Mouse (Mus musculus) spleen, embryonic (tissue): ENCODE results near the gene Myh7b.

ENCODE experiments used
- CTCF ChIA-PET: fragments of 350-600 bp; sonication (Branson Sonifier 250); formaldehyde crosslinking; loops from one replicate; lab custom pipeline; 2022; lab: Charles Lee

The Myh7b gene

GRCm38 (mm10) chr2:155633121-155633520 lies 22.1 kb downstream of the Myh7b start:
- CTCF ChIA-PET, result no interaction called here

GRCm38 (mm10) chr2:155633731-155634130 lies 22.7 kb downstream of the Myh7b start:
- CTCF ChIA-PET, result interaction anchor here (0.7 kb wide), 1 partner anchor 120 kb away, joined by 3 read pairs; no protein-coding TSS in a partner anchor

DNA sequence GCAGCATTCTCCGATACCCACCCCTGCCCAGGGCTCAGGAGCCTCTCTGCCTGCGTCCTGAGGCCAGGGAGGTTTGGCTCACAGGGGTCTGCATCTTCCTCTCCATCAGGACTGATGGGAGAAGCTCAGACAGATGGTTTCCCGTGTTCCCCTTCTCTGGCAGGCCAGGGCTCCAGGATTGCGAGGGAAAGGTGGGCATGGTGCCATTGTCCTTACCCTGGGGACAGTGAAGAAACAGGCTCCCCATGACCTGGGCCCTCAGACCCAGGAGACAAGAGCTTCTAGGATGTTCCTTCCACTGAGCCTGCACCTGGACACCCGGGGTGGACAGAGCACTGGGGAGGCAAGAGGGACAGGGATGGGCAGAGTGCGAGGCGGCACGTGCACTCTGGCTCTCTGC lies 23.6 kb downstream of the Myh7b start:
- CTCF ChIA-PET, result interaction anchor here (0.7 kb wide), 1 partner anchor 121 kb away, joined by 3 read pairs; no protein-coding TSS in a partner anchor

DNA sequence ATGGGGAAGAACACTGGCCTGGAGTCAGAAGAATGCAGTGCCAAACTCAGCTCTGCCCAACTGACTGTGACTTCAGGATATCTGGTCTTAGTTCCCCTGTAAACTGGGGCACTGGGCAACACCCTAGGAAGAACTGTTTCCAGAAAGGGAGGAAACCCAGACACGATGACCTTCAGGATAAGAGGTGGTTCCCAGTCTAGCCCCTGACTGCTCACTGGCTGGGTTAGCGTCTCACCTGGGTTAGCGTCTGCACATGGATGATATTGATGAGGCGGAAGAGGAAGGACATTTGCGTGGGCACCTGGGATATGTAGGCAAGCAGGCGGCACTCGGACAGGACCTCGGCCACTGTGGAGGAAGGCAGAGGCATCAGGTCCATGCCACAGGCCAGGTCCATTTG lies 24.9 kb downstream of the Myh7b start:
- CTCF ChIA-PET, result no interaction called here

GRCm38 (mm10) chr2:155636881-155637280 lies 25.9 kb downstream of the Myh7b start:
- CTCF ChIA-PET, result no interaction called here

DNA sequence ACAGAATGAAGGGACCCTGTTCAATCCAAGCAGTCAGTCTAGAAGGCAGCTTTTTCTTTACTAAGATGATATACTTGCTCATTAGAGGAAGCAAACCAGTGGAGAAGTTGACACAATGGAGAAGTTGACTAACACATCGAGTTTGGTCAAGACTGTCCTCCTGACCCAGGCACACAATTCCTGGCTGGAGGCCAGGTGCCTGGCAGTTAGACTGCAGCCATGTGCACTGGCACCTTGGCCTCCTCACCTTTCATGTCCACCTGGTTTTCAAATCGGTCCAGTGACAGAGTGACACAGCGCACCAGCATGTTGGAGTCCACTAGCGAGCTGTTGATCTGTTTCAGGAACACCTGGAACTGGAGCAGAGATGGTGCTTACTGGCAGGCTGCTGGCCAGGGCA lies 26.4 kb downstream of the Myh7b start:
- CTCF ChIA-PET, result no interaction called here

DNA sequence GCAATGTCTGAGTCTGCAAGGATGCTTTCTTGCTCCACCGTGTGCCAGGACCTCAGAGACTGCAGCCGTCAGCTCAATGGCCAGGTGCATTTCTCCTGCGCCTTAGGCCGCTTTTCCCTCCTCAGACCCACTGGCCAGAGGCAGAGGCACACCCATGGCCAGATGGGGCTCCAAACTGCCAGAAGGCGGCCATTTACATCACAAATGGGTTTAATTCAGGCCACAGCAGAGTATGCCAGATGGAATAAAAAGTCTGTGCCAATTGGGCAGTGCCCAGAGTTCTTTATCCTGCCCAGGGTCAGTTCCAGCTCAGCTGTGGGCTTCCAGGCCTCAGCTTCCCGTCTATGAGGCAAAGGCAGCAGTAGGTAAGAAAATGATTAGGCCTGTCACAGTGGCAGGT lies 29.6 kb downstream of the Myh7b start:
- CTCF ChIA-PET, result no interaction called here

- CTCF ChIA-PET, result no interaction called here
Measured at GRCm38 (mm10) chr2:155641540-155642472, 30.8 kb downstream of the Myh7b start.

DNA sequence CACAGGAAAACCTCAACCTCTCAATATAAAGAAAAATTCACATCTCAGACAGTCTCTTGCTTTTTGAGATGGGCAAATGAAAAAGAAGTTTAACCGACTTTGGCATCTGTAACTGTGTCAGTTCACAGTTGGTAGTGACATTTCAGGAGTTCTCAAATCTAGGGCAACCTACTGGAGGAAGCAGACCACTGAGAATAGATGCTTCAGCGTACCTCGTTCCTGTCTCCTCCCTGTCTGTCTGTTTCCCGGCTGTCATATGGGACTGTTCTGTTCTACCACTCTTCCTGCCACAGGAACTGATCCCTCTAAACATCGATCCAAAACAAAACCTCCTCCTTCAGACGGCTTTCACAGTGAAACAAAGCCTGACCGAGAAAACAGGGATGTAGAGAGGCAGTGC lies 34.7 kb downstream of the Myh7b start:
- CTCF ChIA-PET, result no interaction called here

DNA sequence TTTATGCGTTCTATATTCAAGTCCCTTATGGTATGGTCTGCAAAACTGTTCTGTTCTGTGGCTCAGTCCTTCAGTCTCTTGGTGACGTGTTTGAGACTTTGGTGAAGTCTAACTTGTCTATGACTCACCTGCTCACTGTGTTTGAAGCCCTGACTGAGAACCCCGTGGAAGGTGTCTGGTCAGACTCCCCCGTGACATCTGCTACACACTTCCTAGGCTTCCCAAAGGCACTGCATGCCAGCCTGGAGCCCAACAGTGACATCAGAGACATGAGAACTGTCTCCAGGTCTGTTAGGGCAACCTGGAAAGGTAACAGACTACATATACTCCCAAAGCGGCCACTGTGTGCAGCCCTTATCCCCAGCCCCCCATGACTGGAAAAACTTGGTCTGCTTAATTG lies 41.6 kb downstream of the Myh7b start:
- CTCF ChIA-PET, result no interaction called here

- CTCF ChIA-PET, result interaction anchor here (0.7 kb wide), 1 partner anchor 10 kb away, joined by 9 read pairs; no protein-coding TSS in a partner anchor
Measured at GRCm38 (mm10) chr2:155655759-155656372, 44.9 kb downstream of the Myh7b start.

DNA sequence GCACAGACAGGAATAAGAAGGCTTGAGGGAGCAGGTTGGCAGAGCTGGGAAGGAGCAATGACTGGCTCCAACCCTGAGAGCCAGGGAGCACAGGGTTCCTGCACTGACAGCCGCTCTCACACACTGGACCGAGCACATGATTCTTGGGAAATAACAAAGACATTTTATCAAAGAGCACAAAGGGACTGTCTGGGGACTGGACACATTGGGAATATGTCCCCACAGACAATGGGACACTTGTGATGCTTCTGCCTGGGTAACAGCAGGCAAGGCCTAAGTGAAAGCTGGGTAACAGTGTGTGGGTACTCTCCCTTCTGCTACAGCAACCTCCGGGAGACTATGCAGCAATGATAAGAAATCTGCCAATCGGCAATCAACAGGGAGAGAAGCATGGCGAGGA lies 51.4 kb downstream of the Myh7b start:
- CTCF ChIA-PET, result interaction anchor here (0.7 to 1.2 kb wide), 2 partner anchors 42 to 102 kb away, joined by 3 to 4 read pairs; no protein-coding TSS in a partner anchor

GRCm38 (mm10) chr2:155663097-155663496 lies 52.1 kb downstream of the Myh7b start:
- CTCF ChIA-PET, result interaction anchor here (1.2 kb wide), 1 partner anchor 41 kb away, joined by 4 read pairs; no protein-coding TSS in a partner anchor

DNA sequence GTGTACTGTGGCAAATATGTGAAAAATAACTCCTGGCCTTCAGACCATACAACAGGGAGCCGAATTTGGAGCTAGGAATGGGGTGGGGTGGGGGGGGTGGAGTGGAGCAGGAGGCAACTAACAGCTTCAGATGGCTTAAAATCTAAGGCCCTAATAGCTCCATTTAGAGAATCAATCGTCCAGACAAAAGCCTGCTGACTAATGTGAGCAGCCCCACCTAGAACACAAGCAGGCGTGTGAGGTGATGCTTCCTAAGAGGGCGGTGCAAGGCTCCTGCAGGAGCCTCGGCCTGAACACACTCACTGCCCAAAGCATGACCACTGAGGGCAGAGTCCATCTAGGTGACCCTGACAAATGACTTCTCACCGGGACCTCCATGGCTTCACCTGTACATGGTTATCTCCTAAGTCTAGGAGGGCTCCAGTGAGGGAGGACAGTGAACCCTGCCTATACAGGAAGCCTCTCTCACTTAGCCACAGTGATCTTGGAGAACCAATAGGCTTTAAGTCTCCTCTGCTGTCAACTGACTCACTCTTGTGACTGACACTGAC lies 53.0 kb downstream of the Myh7b start:
- CTCF ChIA-PET, result no interaction called here

- CTCF ChIA-PET, result interaction anchor here (0.6 kb wide), 1 partner anchor 8 kb away, joined by 4 read pairs; no protein-coding TSS in a partner anchor
Measured at GRCm38 (mm10) chr2:155667881-155668280, 56.9 kb downstream of the Myh7b start.

- CTCF ChIA-PET, result no interaction called here
Measured at GRCm38 (mm10) chr2:155668461-155668860, 57.4 kb downstream of the Myh7b start.

DNA sequence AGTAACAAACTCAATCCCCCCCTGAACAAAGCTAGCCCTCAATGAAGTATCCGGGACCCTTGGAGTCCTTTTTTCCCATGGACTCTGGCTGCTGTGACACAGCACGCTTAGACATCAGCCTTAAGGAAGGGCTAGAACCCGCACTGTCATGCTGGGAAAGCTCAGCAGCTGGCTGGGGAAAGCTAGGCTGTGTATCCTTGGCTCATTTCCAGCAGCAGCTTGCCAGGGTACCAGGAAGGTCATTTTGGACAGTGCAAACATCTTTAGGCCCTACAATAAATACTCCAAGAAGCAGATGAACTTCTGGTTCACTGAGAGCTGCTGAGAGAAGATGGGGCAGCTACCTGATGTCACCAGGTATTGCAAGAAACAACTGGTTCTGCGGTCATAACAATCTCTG lies 60.2 kb downstream of the Myh7b start:
- CTCF ChIA-PET, result interaction anchor here (0.5 to 0.6 kb wide), 2 partner anchors 188 to 546 kb away, joined by 3 to 6 read pairs; no protein-coding TSS in a partner anchor

GRCm38 (mm10) chr2:155673546-155673945 lies 62.5 kb downstream of the Myh7b start:
- CTCF ChIA-PET, result interaction anchor here (0.7 to 1.6 kb wide), 3 partner anchors 22 to 390 kb away, joined by 3 to 10 read pairs (median 6); no protein-coding TSS in a partner anchor

- CTCF ChIA-PET, result interaction anchor here (0.5 to 0.7 kb wide), 2 partner anchors 16 to 565 kb away, joined by 3 to 4 read pairs; no protein-coding TSS in a partner anchor
Measured at GRCm38 (mm10) chr2:155675118-155675517, 64.1 kb downstream of the Myh7b start.

- CTCF ChIA-PET, result interaction anchor here (0.7 kb wide), 1 partner anchor 32 kb away, joined by 6 read pairs; no protein-coding TSS in a partner anchor
Measured at GRCm38 (mm10) chr2:155679586-155680110, 68.6 kb downstream of the Myh7b start.

DNA sequence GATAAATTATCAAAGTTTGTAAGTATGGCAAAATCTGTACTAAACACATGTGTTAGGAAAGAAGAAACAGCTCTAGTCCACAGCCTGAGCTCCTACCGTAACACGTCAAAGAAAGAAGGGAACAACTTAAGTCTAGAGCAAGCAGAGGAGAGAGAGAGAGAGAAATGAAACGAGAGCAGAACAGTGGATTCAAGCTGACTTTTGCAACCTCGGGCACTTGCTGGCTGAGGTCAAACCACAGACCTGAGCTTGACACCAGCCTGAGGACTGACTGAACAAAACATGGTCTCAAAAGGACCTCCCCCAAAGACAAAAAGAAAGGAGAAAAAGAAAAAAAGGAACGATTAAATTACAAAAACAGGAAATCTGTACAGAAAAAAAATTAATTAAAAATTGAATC lies 69.6 kb downstream of the Myh7b start:
- CTCF ChIA-PET, result no interaction called here
